Mouse (Mus musculus): ENCODE measurements at regions not wholly inside any gene's neighbourhood (a gene's known extent, or its start where the extent isn't known, plus 50 kb on each side); places are given as distances from the start of the nearest gene placed in this dataset.
A peak's percentile ranks its signal among the peaks of the same experiment; 100 is the strongest.

DNA sequence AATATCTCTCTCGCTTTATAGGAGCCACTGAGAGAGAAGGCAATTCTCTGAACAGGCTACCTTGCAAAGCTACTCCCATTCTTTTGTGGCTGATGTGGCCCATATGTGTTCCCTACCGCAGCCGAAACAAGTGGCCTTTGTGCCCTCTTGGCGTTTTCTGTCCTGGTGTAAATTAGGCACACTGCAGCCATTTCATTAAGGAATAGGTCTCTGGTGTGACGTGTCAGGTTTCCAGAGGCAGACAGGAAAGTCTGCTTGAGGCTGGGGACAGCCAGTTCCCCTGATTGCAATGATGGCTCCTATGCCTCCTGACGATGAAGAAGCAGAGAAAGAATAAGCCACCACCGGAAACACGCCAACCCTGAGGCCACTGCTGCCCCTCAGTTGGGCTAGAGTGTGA lies 59.3 kb upstream of the Bcor start:
- no peak for DNase-seq (ENCODE audit: low spot score in 2 of 2)

DNA sequence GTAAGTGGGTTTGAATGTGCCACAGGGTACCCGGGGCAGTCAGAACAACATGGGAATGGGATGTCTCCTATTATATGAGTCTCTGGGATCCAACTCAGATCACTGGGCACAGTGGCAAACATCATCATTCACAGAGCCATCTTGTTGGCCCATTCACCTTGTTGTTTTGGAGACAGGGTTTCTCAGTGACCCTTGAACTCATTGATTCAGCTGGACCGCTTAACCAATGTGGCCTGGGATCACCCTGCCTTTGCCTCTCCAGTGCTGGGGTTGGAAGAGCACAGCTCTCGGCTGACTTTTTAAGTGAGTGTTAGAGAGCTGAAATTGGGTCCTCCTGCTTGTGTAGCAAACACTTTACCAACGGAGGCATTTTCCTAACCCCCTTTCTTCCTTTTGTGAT lies 64.2 kb upstream of the Bcor start:
- DNase-seq (ENCODE audit: low spot score in 2 of 2): no peak

DNA sequence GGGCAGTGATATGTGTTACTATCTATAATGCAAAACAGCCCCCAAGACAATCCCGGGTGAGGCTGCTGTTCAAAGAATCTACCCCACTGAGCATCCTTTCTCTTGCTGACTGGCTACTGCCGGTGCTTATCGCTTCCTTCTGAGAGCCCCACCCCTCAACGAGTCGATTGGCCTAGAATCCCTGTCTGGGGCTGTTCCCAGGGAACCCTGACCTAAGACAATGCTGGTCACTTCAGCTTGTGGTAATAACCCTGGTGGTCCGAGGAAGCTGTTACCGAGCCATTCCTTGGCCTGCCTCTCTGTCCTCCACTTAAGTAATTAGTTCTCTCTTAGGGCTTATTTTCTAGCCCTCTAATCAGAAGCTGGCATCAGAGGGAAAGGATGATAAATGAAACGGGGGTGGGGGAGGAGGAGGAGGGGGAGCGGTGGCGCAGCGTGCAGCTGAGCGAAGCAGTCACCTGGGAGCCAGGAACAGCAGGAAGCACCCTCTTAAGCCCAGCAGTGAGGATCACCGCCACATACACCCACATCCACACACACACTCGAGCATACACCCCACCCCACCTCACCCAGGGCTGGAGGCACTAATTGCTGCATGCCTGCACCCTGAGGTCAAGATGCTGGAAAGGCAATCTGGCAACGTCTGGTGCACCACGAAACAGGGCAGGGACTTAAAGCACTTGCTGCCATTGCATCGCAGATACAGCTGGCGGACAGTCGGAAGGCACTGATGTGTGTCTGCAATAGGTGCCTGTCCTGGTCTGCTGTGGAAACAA lies 65.1 kb upstream of the Bcor start:
- DNase-seq (ENCODE audit: low spot score in 2 of 2): peak in 1 of 2 experiments; percentile 1

DNA sequence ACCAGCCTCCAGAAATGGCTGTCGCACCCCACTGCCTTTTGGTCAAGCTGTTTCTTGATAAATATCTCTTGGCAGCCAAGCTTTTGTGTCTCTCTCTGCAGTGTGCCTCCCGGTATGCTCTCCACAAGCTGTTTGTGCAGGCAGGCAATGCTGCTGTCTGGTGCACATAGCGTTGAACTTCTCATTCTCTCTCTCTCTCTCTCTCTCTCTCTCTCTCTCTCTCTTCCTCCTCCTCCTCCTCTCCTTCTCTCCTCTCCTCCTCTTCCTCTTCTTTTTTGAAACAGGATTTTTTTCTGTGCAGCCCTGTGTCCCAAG lies 65.7 kb upstream of the Bcor start:
- DNase-seq (ENCODE audit: low spot score in 2 of 2): no peak

DNA sequence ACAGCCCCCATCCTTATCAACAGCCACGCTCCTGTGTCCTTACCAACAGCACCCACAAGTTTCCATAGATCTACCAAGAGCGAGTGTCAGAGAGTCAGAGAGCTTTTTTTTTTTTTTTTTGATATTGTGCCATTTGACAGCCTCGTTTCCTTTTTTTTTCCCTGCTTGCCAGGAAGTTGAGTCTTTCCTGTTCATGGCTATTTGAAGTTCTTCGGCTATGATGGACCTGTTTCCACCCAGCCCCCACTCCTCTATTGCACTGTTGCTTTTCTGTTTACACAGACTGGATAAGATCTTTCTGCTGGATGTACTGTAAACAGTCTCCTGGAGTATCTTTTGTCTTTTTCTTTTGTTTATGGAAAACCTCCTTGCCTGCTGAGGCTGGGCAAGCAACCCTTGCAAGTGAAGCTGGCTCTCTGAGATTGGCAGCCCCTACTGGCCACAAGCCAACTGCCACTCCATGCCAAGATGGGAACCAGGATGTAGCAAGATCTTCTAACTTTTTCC lies 80.4 kb upstream of the Bcor start:
- peak; percentile 8 to 13 for DNase-seq (ENCODE audit: low spot score in 2 of 2)

DNA sequence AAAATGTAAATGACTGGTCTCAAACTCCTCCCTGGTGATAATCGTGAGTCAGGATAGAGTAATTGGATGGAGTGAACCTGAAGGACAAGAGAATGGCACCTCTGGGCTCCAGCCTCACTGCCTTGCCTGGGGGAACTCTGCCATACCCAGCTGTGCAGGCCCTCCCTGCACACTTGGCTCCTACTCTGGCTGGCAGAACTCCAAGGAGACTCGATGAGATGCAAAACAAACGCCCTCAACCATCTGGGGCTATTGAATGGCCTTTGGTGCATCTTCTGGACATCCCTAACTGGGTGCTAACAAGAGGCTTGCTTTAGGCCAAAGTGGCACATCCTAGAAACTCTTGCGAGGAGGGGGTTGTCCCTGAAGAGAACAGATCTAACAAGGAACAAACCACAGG lies 81.6 kb upstream of the Bcor start:
- DNase-seq (ENCODE audit: low spot score in 2 of 2): no peak

DNA sequence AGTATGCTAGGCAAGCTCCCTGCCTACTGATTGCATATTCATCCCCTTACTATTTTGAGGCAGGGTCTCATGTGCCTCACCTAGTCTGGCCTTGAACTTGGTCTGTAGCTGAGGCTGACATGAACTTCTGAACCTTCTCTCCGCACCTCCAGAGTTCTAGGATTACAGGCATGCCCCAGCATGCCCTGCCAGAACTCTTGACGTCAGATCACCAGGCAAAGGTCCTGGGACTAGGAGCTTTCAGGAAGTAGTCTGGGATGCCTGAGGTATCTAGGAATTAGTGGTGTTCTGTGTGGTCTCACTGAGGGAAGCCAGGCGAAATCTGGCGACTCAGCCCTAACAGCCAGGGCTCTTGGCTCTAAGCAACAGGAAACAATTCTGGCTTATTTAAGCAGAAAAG lies 88.9 kb upstream of the Bcor start:
- no peak for DNase-seq (ENCODE audit: low spot score in 2 of 2)

DNA sequence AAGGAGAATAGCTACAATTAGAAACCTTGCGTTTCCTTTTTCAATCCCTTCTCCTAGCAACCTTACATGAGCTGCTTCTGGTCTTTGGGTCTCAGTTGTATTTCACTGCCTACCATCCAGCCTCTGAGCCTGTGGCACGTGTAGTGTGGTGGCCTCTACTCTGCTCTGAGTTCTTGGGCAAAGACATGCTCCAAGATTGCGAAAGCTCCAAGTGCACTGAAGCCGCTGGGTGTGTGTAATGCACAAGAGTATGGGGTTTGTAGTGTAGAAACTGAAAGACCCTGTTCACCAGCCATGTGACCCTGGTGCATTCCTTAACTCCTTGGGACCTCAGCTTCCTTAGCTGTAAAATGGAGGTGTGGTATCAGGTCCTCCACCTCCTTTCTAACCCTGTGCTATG lies 89.8 kb upstream of the Bcor start:
- no peak for DNase-seq (ENCODE audit: low spot score in 2 of 2)

DNA sequence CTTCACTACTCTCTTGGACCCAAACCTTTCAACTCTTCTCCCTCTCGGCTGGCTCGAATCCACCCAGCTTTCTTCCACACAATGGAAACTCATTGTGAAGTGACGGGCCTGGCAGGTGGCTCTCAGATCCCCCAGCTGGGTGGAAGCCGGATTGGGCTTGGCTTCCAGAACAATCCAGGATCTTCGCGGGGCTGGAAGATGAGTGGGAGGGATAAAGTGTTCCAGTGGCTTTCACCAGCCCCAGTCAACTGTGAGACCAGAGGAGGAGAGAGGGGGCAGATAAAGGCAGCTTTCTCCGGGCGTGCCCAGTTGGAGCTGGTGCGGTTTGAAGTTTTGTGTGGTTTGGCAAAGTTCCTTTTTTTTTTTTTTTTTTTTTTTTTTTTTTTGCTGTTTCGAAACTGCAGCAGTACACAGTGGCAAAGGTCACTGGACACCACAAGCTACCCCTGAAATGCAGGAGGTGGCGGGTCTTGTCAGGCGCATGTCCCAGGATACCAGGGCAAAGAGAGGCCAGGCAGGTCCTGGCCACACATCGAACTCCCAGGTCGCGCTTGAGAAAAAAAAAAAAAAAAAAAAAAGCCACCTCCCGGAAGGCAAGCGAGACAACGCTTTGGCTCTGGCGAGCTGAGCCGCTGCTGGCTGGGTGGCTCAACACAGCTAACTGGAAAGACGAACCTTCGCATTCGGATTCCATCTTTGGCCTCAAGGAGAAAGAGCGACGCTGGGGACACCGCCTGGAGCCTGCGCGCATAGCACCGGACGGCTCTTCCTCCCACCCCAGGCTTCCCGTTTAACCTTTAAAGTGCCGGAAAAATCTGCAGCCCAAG lies 91.9 kb upstream of the Bcor start:
- DNase-seq (ENCODE audit: low spot score in 2 of 2): peak; percentile 64 to 65

DNA sequence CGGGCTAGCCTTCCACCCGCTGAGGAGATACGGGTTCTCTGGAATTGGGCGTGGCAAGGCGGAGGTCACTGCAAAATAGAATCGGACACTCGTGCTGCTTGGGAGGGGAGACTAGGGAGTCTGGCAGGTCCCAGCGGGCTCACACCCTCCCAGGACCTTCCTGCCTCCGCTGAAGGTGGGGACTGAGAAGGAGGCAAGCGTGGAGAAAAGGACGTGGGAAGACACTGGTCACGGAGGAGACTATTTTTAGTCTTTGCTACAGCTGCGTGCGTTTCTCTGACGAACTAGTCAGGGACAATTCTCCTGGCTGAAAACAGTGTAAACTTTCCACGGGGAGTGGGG lies 92.5 kb upstream of the Bcor start:
- no peak for DNase-seq (ENCODE audit: low spot score in 2 of 2)

DNA sequence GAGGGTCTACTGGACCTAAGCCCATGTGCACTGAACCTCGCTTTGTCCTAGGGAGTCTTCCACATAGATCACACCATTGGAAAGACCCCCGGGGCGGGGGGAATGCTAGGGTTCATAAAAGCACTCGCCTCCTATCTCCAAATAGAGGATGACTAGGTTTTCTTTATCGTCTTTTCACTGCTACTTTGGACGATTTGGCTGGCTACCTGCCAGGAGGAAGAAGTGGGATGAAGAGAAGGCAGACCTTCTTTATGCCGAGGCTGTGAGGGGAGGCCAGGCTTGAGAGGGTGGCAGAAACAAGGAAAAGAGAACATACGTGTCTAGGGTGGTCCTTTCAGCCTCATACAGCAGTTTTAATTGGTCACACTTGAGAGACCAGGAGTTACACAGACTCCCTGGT lies 96.6 kb upstream of the Bcor start:
- no peak for DNase-seq (ENCODE audit: low spot score in 2 of 2)

DNA sequence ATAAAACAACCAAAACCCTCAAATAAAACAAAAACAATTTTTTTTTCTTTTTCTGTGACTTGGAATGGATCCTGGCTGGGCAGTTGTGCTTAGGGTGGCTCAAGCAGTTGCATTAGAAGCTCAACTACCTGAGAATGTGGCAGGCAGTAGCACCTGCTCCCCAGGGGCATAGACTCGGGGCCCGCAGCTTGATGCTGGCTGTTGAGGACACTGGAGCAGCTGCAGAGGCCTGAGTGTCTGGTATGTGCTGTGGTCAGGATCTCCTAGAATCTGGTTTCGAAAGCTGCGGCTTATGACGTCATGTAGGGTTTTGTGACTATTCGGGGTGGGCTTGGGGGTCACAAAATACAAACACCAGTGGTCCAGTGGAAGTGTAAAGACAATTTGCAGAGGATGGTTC lies 103.7 kb upstream of the Bcor start:
- DNase-seq (ENCODE audit: low spot score in 2 of 2): no peak

DNA sequence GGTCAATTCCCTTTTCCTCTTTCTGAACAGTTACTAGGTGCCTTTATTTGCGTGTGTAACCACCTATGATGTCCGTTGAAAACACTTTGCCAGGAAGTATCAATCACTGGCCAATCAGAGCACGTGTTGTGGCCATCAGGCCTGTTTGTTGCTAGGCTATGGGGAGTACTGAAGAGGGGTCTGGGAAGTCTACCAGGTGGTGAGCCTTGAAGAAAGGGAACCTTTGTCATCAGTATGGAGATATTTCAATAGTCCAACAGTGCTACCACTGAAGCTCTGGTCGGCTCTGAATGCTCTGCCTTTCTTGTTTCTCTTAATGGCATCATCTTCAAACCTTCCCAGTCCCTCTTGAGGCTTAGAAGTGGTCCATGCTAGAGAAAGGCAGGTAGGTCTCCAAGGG lies 124.6 kb upstream of the Bcor start:
- no peak for DNase-seq (ENCODE audit: low spot score in 2 of 2)

DNA sequence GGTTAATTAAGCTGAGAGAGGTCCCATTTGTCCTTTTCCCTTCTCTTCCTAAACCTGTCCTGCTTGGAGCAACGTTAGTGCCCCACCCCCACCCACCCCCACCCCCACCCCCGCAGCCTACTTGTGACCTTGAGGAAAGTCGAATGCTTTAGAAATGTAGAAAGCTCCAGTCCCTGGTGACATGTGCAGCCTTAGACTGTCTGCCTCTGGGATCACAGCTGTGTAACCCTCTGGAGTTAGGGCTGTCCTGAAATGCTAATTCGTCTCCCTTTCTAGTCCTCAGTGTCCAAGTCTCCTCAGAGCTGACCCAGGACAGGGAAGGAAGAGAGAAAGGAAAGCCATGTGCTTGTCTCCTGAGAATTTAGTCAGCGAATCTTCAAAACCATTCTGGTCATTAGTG lies 125.0 kb upstream of the Bcor start:
- DNase-seq (ENCODE audit: low spot score in 2 of 2): no peak

DNA sequence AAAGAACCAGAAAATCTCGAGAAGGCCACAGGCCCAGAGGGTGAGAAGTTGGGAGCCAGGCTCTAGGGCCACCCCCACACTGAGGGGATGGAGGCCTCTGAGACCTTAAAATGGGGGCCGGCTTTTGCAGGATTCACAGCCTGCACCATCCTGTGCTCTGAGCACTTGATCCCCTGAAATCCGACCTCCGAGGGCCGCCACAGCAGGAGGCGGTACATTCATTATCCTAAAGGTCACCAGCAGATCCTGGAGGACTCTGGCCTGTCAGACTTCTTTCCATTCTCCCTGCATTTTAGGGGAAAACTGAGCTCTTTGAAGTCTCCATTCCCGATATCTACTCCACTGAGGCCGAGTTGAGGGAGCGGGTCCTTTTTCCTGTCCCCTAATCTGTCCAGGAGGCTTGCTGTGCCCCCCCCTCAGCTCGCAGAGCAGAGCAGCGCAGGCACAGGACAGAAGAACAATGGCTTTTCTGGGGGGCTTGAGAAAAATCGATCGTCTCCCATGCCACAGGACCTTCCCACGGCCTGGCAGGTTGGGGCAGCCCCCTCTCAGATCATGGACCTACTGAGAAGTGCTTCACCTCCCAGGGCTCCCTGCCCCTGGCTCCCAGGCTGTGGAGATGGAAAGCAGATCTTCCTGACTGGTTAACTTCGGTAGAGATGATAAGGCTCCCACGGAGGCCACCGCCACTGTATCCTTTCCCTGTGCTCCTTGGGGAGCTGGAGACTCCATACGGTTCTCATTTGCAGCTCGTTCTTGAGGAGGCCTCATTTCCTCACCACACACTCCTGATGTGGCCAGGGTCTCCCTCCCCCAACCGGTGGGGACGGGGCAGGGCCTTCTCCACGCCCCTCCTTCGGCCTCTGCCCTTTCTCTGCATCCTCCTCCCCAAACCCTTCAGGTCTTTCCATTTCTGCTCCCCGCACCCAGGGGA lies 126.1 kb upstream of the Bcor start:
- DNase-seq (ENCODE audit: low spot score in 2 of 2): no peak

DNA sequence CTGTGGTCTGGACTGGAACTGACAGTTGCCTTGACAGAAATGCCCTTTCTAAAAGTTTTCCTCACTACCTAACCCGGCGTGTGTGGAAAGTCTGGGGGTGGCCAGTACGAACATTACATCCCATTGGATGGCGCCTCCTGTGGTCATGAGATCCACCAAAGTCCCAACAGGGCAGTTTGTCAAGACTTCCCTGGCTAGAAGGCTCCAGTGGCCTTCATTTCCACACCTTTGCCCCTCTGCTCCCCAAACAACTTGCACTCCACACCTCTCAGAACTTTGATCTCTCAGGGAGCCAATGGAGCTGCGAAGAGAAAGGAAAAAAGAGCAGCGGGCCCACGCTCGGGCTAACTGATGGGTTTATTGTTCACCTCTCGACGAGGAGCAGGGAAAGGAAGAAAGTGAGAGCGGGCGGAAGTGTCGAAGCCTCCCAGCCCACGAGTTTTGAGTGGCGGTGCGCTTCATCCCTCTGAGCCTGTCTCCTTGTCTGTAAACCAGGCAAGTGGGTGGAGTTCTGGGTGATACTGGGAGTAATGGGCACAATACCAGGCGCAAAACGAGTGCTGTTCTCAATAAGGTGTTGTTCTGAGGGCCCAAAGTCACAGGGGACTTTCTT lies 126.9 kb upstream of the Bcor start:
- DNase-seq (ENCODE audit: low spot score in 2 of 2): no peak

DNA sequence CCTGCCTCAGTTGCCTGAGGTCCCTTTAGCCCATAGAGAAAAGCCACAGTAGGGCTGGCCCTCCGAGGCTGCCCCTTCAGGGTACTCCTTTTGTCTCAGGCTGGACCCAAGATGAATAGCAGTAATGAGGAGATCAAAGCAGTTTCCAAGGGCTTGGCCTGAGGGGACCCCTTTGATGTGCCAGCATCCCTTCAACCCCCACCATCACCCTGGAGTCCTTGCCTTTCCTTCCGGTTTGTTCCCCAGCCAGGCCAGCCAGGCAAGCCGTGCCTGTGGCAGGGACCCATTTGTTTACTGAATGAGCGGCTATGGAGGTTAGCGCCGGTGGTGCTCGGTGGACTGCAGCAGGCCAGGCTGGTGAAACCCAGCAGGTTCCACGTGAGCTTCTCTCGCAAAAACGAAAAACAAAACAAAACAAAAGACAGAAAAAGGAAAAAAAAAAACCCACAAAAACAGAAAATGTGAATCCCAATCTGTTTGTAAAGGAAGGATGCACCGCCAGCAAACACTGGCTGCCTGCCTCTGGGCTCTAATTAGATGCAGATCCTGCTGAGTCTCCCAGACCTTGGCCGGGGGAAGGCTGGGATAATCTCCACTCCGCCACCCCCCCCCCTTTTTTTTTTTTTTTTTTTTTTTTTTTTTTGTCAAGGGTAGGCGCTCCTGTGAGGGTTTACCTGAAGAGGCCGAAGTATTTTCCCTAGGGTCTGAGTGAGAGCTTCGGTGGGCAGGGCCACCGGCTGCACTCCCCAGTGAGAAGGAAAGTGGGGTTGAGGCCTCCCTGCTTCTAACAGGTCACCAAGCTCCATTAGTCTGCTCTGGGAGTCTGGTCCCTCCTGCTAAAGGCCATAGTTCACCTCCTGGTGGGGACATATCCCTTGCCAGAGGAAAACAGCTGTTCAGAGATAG lies 127.8 kb upstream of the Bcor start:
- peak; percentile 1 to 7 for DNase-seq (ENCODE audit: low spot score in 2 of 2)

DNA sequence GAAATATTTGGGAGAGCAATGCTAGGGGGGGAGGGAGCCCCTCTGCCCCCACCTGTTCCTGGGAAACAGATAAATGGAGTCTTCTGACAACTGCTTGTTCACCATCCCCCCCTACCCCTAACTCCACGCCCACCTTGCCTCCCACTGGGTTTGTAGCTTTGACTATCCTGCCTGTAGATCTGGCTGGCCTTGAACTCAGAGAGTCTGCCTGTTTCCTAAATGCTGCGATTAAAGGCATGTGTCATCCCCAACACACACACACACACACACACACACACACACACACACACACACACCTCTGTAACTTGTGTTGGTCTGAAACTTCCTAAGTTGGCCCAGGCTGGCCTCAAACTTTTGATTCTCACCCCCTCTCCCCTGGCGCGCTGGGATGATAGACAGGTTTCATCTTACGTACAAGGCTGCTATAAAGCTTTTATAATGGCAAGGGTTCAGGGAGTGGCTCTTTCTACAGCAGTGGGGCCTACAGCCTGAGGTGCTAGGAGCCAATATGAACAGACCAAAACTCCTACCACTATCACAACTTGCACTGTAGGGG lies 128.5 kb upstream of the Bcor start:
- no peak for DNase-seq (ENCODE audit: low spot score in 2 of 2)

DNA sequence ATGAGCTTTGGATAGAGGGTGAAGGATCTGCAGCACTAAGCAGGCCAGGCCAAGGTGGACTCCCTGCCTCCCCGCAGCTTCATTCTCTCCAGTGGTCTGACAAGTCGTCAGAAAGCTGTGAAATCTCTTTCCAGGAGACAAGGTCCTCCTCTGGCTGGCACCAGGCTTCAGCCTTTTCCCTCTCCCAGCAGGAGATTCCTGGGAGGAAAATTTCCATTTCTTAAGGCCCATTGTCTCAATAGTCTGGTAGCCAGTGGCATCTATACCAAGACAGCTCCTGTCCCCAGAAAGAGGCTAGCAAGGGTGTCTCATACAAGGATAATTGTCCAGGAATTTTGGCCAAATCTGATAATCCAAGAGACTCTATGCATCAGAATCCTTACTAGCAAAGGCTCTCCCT lies 133.0 kb upstream of the Bcor start:
- DNase-seq (ENCODE audit: low spot score in 2 of 2): no peak

DNA sequence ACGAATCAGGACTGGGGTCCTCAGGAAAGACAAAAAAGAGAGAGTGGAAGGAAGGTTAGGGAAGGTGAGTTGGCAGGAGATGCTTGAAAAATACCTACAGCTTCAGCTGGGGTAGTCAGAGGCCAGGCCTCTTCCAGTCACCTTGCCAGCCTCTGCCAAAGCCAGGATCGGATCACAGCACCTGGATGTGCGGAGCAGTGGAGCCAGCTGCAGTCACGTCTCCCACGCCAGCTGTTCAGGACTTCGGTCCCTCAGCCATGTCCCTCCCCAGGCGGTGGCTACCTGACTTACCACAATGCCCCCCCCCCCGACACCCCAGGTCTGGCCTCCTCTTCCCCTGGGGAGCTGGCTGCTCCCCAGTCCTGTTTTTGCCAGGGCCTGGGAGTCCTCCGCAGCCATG lies 134.3 kb upstream of the Bcor start:
- no peak for DNase-seq (ENCODE audit: low spot score in 2 of 2)

DNA sequence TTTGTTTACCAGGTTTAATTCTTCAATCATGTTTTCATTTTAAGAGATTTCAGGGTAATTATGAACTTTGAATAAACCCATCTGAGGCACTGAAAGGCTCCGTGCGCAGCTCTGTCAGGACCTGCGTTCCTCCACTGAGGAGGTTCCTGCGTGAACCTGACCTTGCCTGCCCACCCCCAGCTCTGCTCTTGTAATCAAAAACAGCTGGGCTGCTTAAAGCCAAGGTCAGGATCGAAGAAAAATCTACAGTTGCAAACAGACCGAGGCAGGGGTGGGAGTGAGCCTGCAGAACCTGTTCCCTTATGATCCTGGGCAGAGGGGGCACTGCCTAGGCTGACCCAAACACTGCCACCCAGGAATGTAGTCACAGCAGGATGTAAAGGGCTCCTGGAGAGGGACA lies 134.8 kb upstream of the Bcor start:
- DNase-seq (ENCODE audit: low spot score in 2 of 2): no peak
